Mouse (Mus musculus) ES-E14 (cell line): ENCODE measurements around the gene Ppp1r10. TPM values are rescaled to one million over a fixed set of nuclear protein-coding genes. Genes with fewer than 3 reads are reported as not detected.

Experiments
- DNase-seq: peaks from one replicate; pipeline ENCODE4 v3.0.0-alpha.2; 2013; ENCODE audit warnings: low read depth, low spot score
- H3K27ac ChIP-seq: 2 replicates; pipeline ENCODE4 v1.5.1; 2012; ENCODE audit warnings: low read depth, mild to moderate bottlenecking, low read length, moderate library complexity, mixed read lengths; ENCODE audit not compliant: poor library complexity, insufficient read depth, severe bottlenecking
- H3K36me3 ChIP-seq: 2 replicates; pipeline ENCODE4 v1.6.1; 2012; ENCODE audit warnings: mild to moderate bottlenecking, low read length, moderate library complexity, mixed read lengths; ENCODE audit not compliant: control insufficient read depth, poor library complexity, insufficient read depth, severe bottlenecking
- H3K4me1 ChIP-seq, 2 experiments: fragments of 150-350 bp in 1 of 2; sonication (generic) in 1 of 2; 2 replicates each; pipeline ENCODE4 v1.6.1; 2012; ENCODE audit warnings: low read length in 2 of 2, mild to moderate bottlenecking in 1 of 2, mixed read lengths in 1 of 2; ENCODE audit not compliant: control insufficient read depth in 2 of 2, insufficient read depth in 2 of 2, poor library complexity in 1 of 2
- H3K4me3 ChIP-seq, 2 experiments: fragments of 150-350 bp in 1 of 2; sonication (generic) in 1 of 2; 2 replicates each; pipeline ENCODE4 v1.5.1; 2012; ENCODE audit warnings: low read length in 2 of 2, low read depth in 1 of 2, mild to moderate bottlenecking in 1 of 2, mixed read lengths in 1 of 2; ENCODE audit not compliant: insufficient read depth in 1 of 2, poor library complexity in 1 of 2, severe bottlenecking in 1 of 2
- H3K9ac ChIP-seq: 2 replicates; pipeline ENCODE4 v1.6.1; 2012; ENCODE audit warnings: low read depth, mild to moderate bottlenecking, low read length, mixed read lengths; ENCODE audit not compliant: poor library complexity, insufficient read depth, severe bottlenecking
- H3K9me3 ChIP-seq: fragments of 150-350 bp; sonication (generic); 2 replicates; pipeline ENCODE4 v1.6.1; 2012; ENCODE audit warnings: low read depth, mild to moderate bottlenecking, low read length; ENCODE audit not compliant: control insufficient read depth, insufficient read depth
- CHD2 ChIP-seq: IDR thresholded peaks from 2 replicates; pipeline ENCODE4 v1.6.1; 2014; ENCODE audit warnings: mild to moderate bottlenecking, low read depth, low read length, inconsistent platforms
- HCFC1 ChIP-seq: IDR thresholded peaks from 2 replicates; pipeline ENCODE4 v1.6.1; 2012; ENCODE audit warnings: low read length, inconsistent platforms, borderline replicate concordance; ENCODE audit not compliant: insufficient read depth
- MAFK ChIP-seq: IDR thresholded peaks from 2 replicates; pipeline ENCODE4 v1.6.1; 2014; ENCODE audit warnings: mild to moderate bottlenecking, low read depth, low read length, inconsistent platforms; ENCODE audit not compliant: insufficient read depth
- ZC3H11A ChIP-seq: IDR thresholded peaks from 2 replicates; pipeline ENCODE4 v1.6.1; 2012; ENCODE audit warnings: low read depth, mild to moderate bottlenecking, inconsistent platforms, low read length, borderline replicate concordance
- ZNF384 ChIP-seq: IDR thresholded peaks from 2 replicates; pipeline ENCODE4 v1.6.1; 2012; ENCODE audit warnings: low read depth, low read length, inconsistent platforms
- in situ Hi-C, 2 experiments: fragments of 600-800 bp; cut with MboI; formaldehyde crosslinking; loops; one replicate each; pipeline ENCODE4 v1.15.1; 2025; ENCODE audit warnings: low sequenced_read_pairs in 2 of 2, inconsistent platforms in 1 of 2; ENCODE audit not compliant: unreplicated experiment in 2 of 2
- total RNA-seq: library from RNA; depleted of rRNA; stranded (reverse); fragments of 300-350 nt; gene quantifications from 2 replicates; pipeline ENCODE4 v1.2.3, GENCODE M21; 2012

Ppp1r10 gene
- total RNA-seq, 1 experiment, result 64.8 TPM

DNA sequence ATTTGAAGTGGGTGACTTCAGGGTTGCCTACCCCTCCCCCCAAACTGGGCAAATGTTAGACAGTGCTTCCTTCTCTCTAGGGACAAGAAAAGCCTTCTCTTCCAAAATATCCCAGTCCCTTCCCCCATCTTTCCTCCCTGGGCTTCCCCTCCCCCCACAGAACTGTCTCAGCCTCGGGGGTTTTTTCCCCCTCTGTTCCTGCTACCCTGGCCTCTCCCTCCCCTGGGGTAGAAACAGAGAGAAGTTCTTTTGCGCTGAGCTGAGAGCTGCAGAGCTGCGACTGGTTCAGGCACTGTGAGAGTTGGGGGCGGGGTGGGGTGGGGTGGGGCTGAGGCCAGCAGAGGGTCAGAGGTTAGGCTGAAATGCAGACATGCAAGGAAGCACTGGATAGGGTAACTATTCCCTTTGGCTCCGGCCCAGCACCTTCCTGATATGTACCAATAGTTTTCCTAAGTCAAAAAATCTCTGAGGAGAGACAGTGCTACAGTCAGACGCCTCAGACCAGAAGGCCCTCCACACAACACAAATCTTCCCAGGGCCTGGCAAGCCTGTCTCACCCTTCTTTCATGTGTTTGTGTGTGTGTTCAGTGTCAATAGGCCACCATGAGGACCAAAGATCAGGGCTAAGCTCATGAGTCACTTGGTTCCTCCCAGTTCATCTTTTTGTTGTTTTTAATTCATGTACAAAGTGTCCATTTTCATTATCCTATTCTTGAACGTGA is 46.7 kb upstream of the Ppp1r10 start:
- in situ Hi-C loops, result loop anchor here in 1 of 2 experiments (5.0 kb wide), 1 partner anchor 42 kb away; no protein-coding TSS in a partner anchor
- no peaks in the 10 kb centered on the region for H3K9me3 ChIP-seq
- H3K27ac ChIP-seq, result peak overlapping the region; percentile 82; the same call in 1 of the 2 replicates
- TF ChIP-seq ZC3H11A (no peak), ZNF384 (no peak), CHD2 (no peak), HCFC1 (no peak), MAFK (no peak)
- H3K9ac ChIP-seq, result peak overlapping the region; percentile 81; the same call in 1 of the 2 replicates
- peaks cover 3% of the 10 kb centered on the region; the same call in 1 of the 2 replicates for H3K36me3 ChIP-seq
- peak; percentile 84 for DNase-seq
- H3K4me1 ChIP-seq, result peaks cover 6% of the 10 kb centered on the region in 2 experiments; a peak in 2 of 4 replicates
- peak overlapping the region; percentile 56 to 78 for H3K4me3 ChIP-seq

DNA sequence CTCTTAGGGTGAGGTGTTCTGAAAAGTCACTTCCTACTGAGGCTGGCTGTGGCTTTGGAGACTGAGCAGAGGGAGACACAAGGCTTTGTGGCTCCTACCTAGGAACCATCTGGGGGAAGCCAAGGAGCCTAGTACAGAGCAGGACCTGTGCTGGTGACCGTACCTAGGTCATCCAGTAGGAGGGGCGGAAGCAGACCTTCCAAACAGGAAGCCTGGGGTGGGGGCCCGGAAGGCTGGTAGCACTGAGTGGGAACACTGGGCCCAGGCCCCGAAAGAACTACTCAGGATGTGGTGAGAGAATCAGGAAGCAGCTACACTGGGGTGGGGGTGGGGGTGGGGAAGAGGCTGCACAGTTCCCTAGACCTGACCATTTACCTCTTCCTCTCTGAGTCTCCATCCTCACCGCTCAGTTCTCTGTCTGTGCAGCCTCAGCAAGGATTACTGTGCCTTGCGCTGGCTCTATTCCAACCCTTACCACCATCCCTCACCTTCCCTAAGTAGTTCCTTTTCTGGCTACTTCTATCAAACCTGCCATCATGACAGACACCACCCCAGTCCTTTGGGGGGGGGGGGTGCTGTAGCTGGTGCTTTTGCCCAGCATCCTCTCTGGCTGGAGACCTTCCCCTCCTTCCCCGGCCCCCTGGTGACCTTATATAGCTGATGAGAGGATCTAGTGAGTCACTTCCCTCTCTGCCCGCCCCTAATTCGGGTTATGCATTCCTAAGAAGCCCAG is 45.9 kb upstream of the Ppp1r10 start:
- in situ Hi-C loops, result loop anchor here in 1 of 2 experiments (5.0 kb wide), 1 partner anchor 43 kb away; no protein-coding TSS in a partner anchor
- Histone ChIP-seq H3K27ac (peak overlapping the region; percentile 60), H3K36me3 (peaks cover 5% of the 10 kb centered on the region; the same call in 1 of the 2 replicates), H3K9me3 (no peaks in the 10 kb centered on the region), H3K4me3 (peak overlapping the region in 1 of 2 experiments; percentile 78; a peak in 2 of 4 replicates), H3K9ac (peak overlapping the region; percentile 51; the same call in 1 of the 2 replicates), H3K4me1 (peaks cover 2 to 4% of the 10 kb centered on the region in 2 experiments; a peak in 2 of 4 replicates)
- no peak for DNase-seq
- TF ChIP-seq CHD2, result no peak
- TF ChIP-seq HCFC1, result 0 out of 2 replicates have a peak, but pooled peaks have one; percentile 21

DNA sequence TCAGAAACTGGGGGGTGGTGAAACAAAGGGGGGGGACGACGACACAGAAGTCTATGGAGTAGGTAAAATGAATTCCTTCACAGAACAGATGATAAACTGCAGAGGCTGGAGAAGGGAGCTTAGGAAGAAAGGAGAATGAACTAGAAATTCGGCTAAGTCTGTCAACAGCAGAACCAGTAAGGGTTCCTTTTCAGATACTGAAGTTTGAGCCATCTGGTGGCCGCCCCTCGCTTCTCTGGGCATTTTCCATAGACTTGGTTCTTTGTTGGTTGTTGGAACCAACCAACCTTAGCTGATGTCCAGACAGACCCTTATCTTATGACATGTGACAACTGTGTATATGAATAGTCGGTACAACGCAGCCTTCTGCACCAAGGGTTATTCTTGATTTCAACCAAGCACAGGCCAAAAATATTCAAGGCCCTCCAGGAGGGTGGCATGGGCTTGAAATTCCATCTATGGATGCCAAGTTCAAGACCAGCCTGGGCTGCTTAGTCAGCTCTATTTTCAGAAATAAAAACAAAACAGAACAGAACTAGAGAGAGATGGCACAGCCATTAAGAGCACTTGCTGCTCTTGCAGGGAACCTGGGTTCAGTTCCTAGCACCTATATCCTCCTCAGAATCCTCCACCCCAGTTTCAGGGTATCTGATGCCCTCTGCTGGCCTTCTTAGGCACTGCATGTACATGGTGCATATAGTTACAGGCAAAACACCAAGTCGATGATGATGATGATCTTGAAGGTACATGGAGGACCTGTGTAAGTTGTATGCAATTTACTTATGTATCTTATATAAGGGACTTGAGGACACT is 45.1 kb upstream of the Ppp1r10 start:
- H3K4me1 ChIP-seq, result peaks cover 2 to 4% of the 10 kb centered on the region in 2 experiments; a peak in 2 of 4 replicates
- peaks cover 10% of the 10 kb centered on the region for H3K36me3 ChIP-seq
- H3K9me3 ChIP-seq, result no peaks in the 10 kb centered on the region
- TF ChIP-seq MAFK (peak; percentile 46; the same call in 1 of the 2 replicates), ZC3H11A (peak; percentile 53; the same call in 1 of the 2 replicates), HCFC1 (no peak)
- in situ Hi-C loops, result loop anchor here in 1 of 2 experiments (5.0 kb wide), 1 partner anchor 44 kb away; no protein-coding TSS in a partner anchor
- peak; percentile 66 for DNase-seq
- H3K4me3 ChIP-seq, result peak overlapping the region in 1 of 2 experiments; percentile 78; a peak in 1 of 4 replicates
- H3K9ac ChIP-seq, result peak overlapping the region; percentile 51; the same call in 1 of the 2 replicates
- peak overlapping the region; percentile 60; the same call in 1 of the 2 replicates for H3K27ac ChIP-seq

DNA sequence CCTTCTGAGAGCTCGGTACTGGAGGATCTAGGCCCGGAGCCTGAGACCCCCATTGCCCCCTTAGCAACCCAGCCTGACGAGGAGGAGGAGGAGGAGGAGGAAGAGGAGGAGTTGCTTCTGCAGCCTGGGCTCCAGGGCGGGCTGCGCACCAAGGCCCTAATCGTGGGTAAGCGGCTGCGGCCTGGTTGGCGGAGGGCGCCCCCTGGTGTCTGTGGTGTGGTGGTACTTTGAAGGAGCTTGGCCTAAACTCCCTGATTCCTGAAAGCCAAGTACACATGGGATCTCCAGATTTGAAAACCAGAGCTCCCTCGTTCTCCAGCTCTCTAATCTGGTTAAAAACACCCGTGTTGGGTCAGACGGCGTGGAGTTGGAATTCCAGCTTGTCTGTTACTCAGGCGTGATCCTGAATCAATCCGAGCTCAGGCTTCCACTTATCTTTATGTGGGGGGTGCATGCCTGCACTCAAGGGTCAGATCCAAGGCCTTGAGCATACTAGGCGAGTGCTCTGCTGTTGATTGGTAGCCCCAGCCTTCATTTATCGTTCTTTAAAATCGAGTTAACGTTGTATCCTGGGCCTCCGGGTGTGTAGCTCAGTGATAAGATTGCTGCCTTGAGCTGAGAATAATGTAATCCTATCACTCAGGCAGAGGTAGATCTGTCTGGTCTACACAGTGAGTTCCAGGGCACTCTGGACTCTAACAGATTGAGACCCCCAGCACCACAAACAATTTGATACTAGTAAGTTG is 42.3 kb upstream of the Ppp1r10 start:
- in situ Hi-C loops, result loop anchor here in 1 of 2 experiments (5.0 kb wide), 1 partner anchor 47 kb away; no protein-coding TSS in a partner anchor
- Histone ChIP-seq H3K27ac (no peak overlapping the region; the same call in 1 of the 2 replicates), H3K4me1 (peaks cover 0 to 3% of the 10 kb centered on the region in 2 experiments; a peak in 1 of 4 replicates), H3K4me3 (peak overlapping the region in 1 of 2 experiments; percentile 36; a peak in 1 of 4 replicates), H3K36me3 (peaks cover 10% of the 10 kb centered on the region), H3K9ac (peak overlapping the region; percentile 73; the same call in 1 of the 2 replicates), H3K9me3 (no peaks in the 10 kb centered on the region)
- DNase-seq, result peak; percentile 74
- TF ChIP-seq HCFC1, result no peak
- no peak for TF ChIP-seq MAFK
- no peak for TF ChIP-seq CHD2
- TF ChIP-seq ZNF384, result no peak
